Mouse (Mus musculus) layer of hippocampus, adult 2 months (tissue): Measurements from ENCODE around the gene Gm12888. TPM values are rescaled to one million over a fixed set of nuclear protein-coding genes. Genes with fewer than 3 reads are reported as not detected.
"Not testable (repeated sequence)": the region's sequence is repeated elsewhere in the genome, so short reads cannot be mapped to it uniquely, and the experiment has no call there.

ENCODE experiments used
- DNase-seq, 2 experiments: peaks; one replicate each; pipeline ENCODE4 v3.0.0; 2022; ENCODE audit warnings: low spot score in 2 of 2
- H3K27ac ChIP-seq: fragments of 200-600 bp; 2 replicates; pipeline ENCODE4 v1.8.1; 2022
- H3K4me3 ChIP-seq: fragments of 200-600 bp; 2 replicates; pipeline ENCODE4 v1.8.1; 2022; ENCODE audit warnings: mild to moderate bottlenecking
- long read RNA-seq, 2 experiments: library from polyadenylated mRNA; stranded (forward); transcript quantifications; one replicate each; pipeline ENCODE4 v2.0.0; 2021; ENCODE audit warnings: borderline mapping rate in 2 of 2
- total RNA-seq, 2 experiments: library from RNA; stranded (reverse); gene quantifications; 2 replicates each; pipeline ENCODE4 v1.2.3; 2021

Gene Gm12888
- total RNA-seq = not detected
- long read RNA-seq, experiment 1 = 0 reads
- long read RNA-seq, experiment 2 = 0 reads

DNA sequence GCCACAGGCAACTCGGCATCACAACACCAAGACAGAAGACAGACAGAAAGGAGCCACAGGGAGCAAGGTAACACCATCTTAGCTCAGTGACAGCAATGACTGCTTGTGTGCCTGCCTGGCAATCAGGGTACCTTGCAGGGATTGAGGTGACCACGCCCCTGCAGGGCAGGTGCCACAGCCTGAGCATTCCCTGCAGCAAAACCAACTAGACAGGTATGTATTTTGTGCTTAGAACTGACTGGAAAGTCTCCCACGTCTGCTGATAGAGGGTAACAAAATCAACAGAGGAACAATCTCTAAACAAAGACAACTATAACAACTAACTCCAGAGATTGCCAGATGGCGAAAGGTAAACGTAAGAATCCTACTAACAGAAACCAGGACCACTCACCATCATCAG, at the start of gene Gm12888:
Gene Gm12888 (minus strand): TSS at position 101 of the 400 bp plus-strand sequence.
- not testable (repeated sequence) for H3K27ac ChIP-seq, H3K4me3 ChIP-seq, DNase-seq

Other genes starting within 250 kb of the Gm12888 start
- 10 to 100 TPM; 22.3 to 23.0 TPM for gene Zmpste24, start 226.7 kb downstream of the Gm12888 start, total RNA-seq
- gene Tmco2, start 215.7 kb downstream of the Gm12888 start, total RNA-seq = not detected
- gene Rlf, start 109.8 kb downstream of the Gm12888 start, total RNA-seq = 10 to 100 TPM; 30.2 to 34.3 TPM
- not detected for gene Gm12886, start 98.2 kb upstream of the Gm12888 start, total RNA-seq